ENCODE assay signal across 8 mouse cellular contexts in the genomic region with DNA sequence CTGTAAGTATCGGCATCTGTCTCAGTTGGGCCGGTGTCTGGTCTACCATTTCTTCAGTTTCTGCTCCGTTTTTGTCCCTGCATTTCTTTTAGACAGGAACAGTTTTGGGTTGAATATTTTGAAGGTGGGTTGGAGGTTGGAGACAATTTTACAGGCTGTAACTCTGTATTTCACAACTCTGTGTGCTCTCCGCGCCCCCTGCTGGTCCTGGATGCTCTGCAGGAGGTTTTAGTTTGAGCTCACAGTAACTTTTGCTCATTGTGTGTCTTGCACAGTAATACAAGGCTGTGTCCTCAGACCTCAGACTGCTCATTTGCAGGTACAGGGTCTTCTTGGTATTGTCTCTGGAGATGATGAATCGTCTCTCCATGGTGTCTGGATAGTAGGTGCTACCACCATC. TPM values are rescaled to one million over a fixed set of nuclear protein-coding genes. Genes with fewer than 3 reads are reported as not detected.
DNase-seq lines count a peak whose midpoint lies in the region; ATAC-seq and TF ChIP-seq lines count a peak whose summit lies in the region.
"Had no signal": no experiment of that assay in that cellular context is flagged by ENCODE, and none has a peak within 500 bp of the region (broad histone marks: within the 10 kb centered on the region; RNA-seq: fewer than 3 reads in every experiment).

No protein-coding gene starts in this region.

- 51% methylated on average over 6 of the region's 6 CpGs for WGBS in liver, adult 2 months
- 43% methylated on average over 6 of the region's 6 CpGs for WGBS in liver, embryonic 11.5 days
- WGBS in forebrain, embryonic 10.5 days = 54% methylated on average over 6 of the region's 6 CpGs

- H3K4me2 ChIP-seq in liver, embryonic 11.5 days = no peak overlapping the region
- H3K4me2 ChIP-seq: liver, embryonic 15.5 days had no signal

- H3K27ac ChIP-seq in liver, adult 2 months (replicated peaks; ENCODE audit: insufficient read depth, low read depth, low read length) = no peak overlapping the region
- H3K27ac ChIP-seq in liver, embryonic 11.5 days (ENCODE audit: low read depth, low read length) = no peak overlapping the region
- no peak overlapping the region for H3K27ac ChIP-seq in forebrain, embryonic 10.5 days
- H3K27ac ChIP-seq: liver, embryonic 15.5 days had no signal

- H3K27me3 ChIP-seq in liver, adult 2 months (ENCODE audit: control insufficient read depth, insufficient read depth, low read length) = no peaks in the 10 kb centered on the region
- H3K27me3 ChIP-seq in liver, embryonic 11.5 days (replicated peaks; ENCODE audit: control insufficient read depth, insufficient read depth, low read length) = no peaks in the 10 kb centered on the region
- H3K27me3 ChIP-seq in forebrain, embryonic 10.5 days (ENCODE audit: poor library complexity, severe bottlenecking) = no peaks in the 10 kb centered on the region
- H3K27me3 ChIP-seq: liver, embryonic 15.5 days had no signal

- no peak overlapping the region for H3K9ac ChIP-seq in liver, adult 2 months (ENCODE audit: low read depth, low read length)
- no peak overlapping the region for H3K9ac ChIP-seq in liver, embryonic 11.5 days (ENCODE audit: low read depth, low read length)
- H3K9ac ChIP-seq: liver, embryonic 15.5 days had no signal

- H3K36me3 ChIP-seq in liver, adult 2 months (ENCODE audit: control insufficient read depth, insufficient read depth, low read length) = no peaks in the 10 kb centered on the region
- H3K36me3 ChIP-seq in liver, embryonic 11.5 days (ENCODE audit: control insufficient read depth, insufficient read depth, low read length) = no peaks in the 10 kb centered on the region
- H3K36me3 ChIP-seq in forebrain, embryonic 10.5 days (replicated peaks) = no peaks in the 10 kb centered on the region
- H3K36me3 ChIP-seq: liver, embryonic 15.5 days had no signal

- peak; percentile 61 for TF ChIP-seq CTCF in liver, adult 2 months (IDR thresholded peaks at IDR 0.05; ENCODE audit: low read depth, low read length)

- peak; percentile 4 for DNase-seq in liver, adult 2 months (ENCODE audit: extremely low read depth, low read depth, low spot score)
- no peak for DNase-seq in liver, embryonic 11.5 days (ENCODE audit: low spot score)
- DNase-seq in Muller cell, postnatal 12 days (ENCODE audit: inconsistent ontology term) = peak; percentile 1
- DNase-seq in brain, adult 2 months (ENCODE audit: low read depth, low spot score) = peak; percentile 6
- no peak for DNase-seq in forebrain, embryonic 10.5 days (ENCODE audit: extremely low spot score, low spot score)
- no peak for DNase-seq in ovary, postnatal 10 days (ENCODE audit: low spot score)

- no peaks in the 10 kb centered on the region for H3K4me1 ChIP-seq in liver, adult 2 months (ENCODE audit: control insufficient read depth, insufficient read depth, low read length)
- H3K4me1 ChIP-seq in liver, embryonic 11.5 days (replicated peaks; ENCODE audit: control insufficient read depth, insufficient read depth, low read length) = no peaks in the 10 kb centered on the region
- H3K4me1 ChIP-seq in forebrain, embryonic 10.5 days = no peaks in the 10 kb centered on the region
- H3K4me1 ChIP-seq: liver, embryonic 15.5 days had no signal

- TF ChIP-seq POLR2A in liver, adult 2 months (IDR thresholded peaks at IDR 0.05; ENCODE audit: extremely low read depth, insufficient read depth, low read length) = no peak

- no peak overlapping the region for H3K4me3 ChIP-seq in liver, adult 2 months (ENCODE audit: insufficient read depth, low read depth, low read length)
- H3K4me3 ChIP-seq in liver, embryonic 11.5 days (ENCODE audit: low read depth, low read length) = no peak overlapping the region
- H3K4me3 ChIP-seq in forebrain, embryonic 10.5 days = no peak overlapping the region
- H3K4me3 ChIP-seq: liver, embryonic 15.5 days had no signal

- H3K79me2 ChIP-seq in liver, adult 2 months (ENCODE audit: control insufficient read depth, insufficient read depth, low read length) = no peaks in the 10 kb centered on the region

- H3K9me3 ChIP-seq in liver, embryonic 11.5 days (ENCODE audit: control insufficient read depth, low read length) = peaks cover 4% of the 10 kb centered on the region; the same call in 1 of the 2 replicates
- peaks cover 47% of the 10 kb centered on the region for H3K9me3 ChIP-seq in forebrain, embryonic 10.5 days
- H3K9me3 ChIP-seq: liver, embryonic 15.5 days had no signal

- ATAC-seq in liver, embryonic 11.5 days (replicated peaks; ENCODE audit: low FRiP score) = no peak
- peak; percentile 59; the same call in 1 of the 2 replicates for ATAC-seq in megakaryocyte-erythroid progenitor cell, adult 5-6 weeks (replicated peaks; ENCODE audit: low FRiP score, low TSS enrichment, poor library complexity, severe bottlenecking)

RNA-seq across cellular contexts. Expression of gene Adam6a, which starts 34.5 kb away (rescaled TPM):
- not detected in 2 replicates for total RNA-seq in liver, adult 2 months (2014; rRNA removed)
- polyA plus RNA-seq in liver, adult 2 months (2012; rRNA removed) = not detected in 2 replicates
- not detected in 2 replicates for polyA plus RNA-seq in liver, embryonic 11.5 days (2014; fragmentation: Nextera tagmentation; extraction: Ambion mirVana)
- not detected in 2 replicates for total RNA-seq in megakaryocyte-erythroid progenitor cell, adult 5-6 weeks (2014; fragmentation: Nextera tagmentation)
- not detected in 2 replicates for total RNA-seq in megakaryocyte-erythroid progenitor cell, adult 5-6 weeks (2017)
- polyA plus RNA-seq in forebrain, embryonic 10.5 days (2016; fragmentation: Nextera tagmentation; extraction: Ambion mirVana) = not detected in 2 replicates
- polyA plus RNA-seq: liver, embryonic 15.5 days had no signal

Comparison
In these comparisons a context has a peak if more than half of its experiments do, and no peak if none do; other contexts are left out.
1. DNase-seq: peak in liver, adult 2 months (single experiment), Muller cell, postnatal 12 days (single experiment) and brain, adult 2 months (single experiment); none in liver, embryonic 11.5 days (single experiment), forebrain, embryonic 10.5 days (single experiment) and ovary, postnatal 10 days (single experiment).